Mouse (Mus musculus) cerebellum, adult 2 months (tissue): ENCODE measurements around the gene Filip1l.

Experiments used
- CTCF ChIP-seq: fragments of 200-500 bp; IDR thresholded peaks from 2 replicates; pipeline ENCODE4 v1.5.1; 2011; ENCODE audit warnings: low read depth, mild to moderate bottlenecking, control low read depth, low read length, moderate library complexity, borderline replicate concordance; ENCODE audit not compliant: insufficient read depth
- POLR2A ChIP-seq: fragments of 200-500 bp; IDR thresholded peaks from 2 replicates; pipeline ENCODE4 v1.6.1; 2011; ENCODE audit warnings: low read length, control low read depth, borderline replicate concordance; ENCODE audit not compliant: insufficient read depth

DNA sequence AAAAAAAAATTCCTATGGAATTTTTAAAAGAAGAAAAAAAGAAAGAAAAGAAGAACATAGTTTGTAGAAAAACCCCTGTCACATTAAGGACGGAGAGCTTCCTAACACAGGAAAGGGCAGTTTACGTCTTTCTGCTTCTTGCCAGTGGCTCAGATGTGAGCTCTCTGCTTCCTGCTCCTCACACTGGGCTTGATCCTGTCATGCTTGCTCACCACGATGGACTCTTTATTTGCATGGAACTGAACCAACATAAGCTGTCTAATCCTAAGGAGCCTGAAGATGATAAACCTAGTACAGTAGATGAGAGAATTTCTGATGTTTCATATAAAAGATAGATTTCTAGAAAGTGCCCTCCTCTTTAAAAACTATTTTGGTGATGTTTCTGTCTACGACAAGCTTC lies 116.4 kb downstream of the Filip1l start:
- TF ChIP-seq POLR2A (no peak), CTCF (no peak)
